Mouse (Mus musculus): ENCODE results near the gene Grik5.

DNA sequence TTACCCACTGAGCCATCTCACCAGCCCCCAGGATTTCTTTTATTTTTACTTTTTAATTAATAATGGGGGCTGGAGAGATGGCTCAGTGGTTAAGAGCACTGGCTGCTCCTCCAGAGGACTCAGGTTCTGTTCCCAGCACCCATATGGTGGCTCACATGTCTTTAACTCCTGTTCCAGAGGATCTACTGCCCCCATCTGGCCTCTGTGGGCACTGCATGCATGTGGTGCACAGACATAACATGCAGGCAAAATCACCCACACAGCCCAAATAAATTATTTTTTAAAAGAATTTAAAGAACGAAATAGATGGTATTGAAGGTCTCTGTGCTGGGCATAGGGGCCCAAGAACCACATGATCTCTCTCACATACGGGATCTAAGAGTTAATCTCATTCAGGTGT is 87.8 kb downstream of the Grik5 start:
- TF ChIP-seq CTCF (IDR thresholded peaks at IDR 0.05; ENCODE audit: extremely low read depth, insufficient read length, insufficient replicate concordance, low read depth, low read length) (no peak), POLR2A (IDR thresholded peaks at IDR 0.05; ENCODE audit: low read depth, low read length) (no peak)

Measured in small intestine, adult 2 months (tissue).